Mouse (Mus musculus): ENCODE results near the gene Baz2b.
"Not testable (repeated sequence)": the region's sequence is repeated elsewhere in the genome, so short reads cannot be mapped to it uniquely, and the experiment has no call there.

The Baz2b gene

GRCm38 (mm10) chr2:59877335-59877734, 332.3 kb downstream of the Baz2b start:
- DNase-seq (ENCODE audit: low spot score in 2 of 2): no peak

- DNase-seq (ENCODE audit: low spot score in 2 of 2): no peak
Measured at GRCm38 (mm10) chr2:59876482-59876881, 333.2 kb downstream of the Baz2b start.

- DNase-seq (ENCODE audit: low spot score in 2 of 2): no peak
Measured at GRCm38 (mm10) chr2:59870526-59870925, 339.1 kb downstream of the Baz2b start.

- no peak for DNase-seq (ENCODE audit: low spot score in 2 of 2)
Measured at GRCm38 (mm10) chr2:59862618-59863017, 347.0 kb downstream of the Baz2b start.

GRCm38 (mm10) chr2:59854363-59854762, 355.3 kb downstream of the Baz2b start:
- no peak for DNase-seq (ENCODE audit: low spot score in 2 of 2)

GRCm38 (mm10) chr2:59853543-59853942, 356.1 kb downstream of the Baz2b start:
- DNase-seq (ENCODE audit: low spot score in 2 of 2): no peak

GRCm38 (mm10) chr2:59852916-59853315, 356.7 kb downstream of the Baz2b start:
- DNase-seq (ENCODE audit: low spot score in 2 of 2): no peak

GRCm38 (mm10) chr2:59851885-59852284, 357.8 kb downstream of the Baz2b start:
- not testable (repeated sequence) for DNase-seq (ENCODE audit: low spot score in 2 of 2)
